Mouse (Mus musculus): ENCODE measurements around the gene Ssmem1. TPM values are rescaled to one million over a fixed set of nuclear protein-coding genes. Genes with fewer than 3 reads are reported as not detected.

Gene Ssmem1
- total RNA-seq (2021): under 1 TPM; 0.22 to 0.31 TPM

DNA sequence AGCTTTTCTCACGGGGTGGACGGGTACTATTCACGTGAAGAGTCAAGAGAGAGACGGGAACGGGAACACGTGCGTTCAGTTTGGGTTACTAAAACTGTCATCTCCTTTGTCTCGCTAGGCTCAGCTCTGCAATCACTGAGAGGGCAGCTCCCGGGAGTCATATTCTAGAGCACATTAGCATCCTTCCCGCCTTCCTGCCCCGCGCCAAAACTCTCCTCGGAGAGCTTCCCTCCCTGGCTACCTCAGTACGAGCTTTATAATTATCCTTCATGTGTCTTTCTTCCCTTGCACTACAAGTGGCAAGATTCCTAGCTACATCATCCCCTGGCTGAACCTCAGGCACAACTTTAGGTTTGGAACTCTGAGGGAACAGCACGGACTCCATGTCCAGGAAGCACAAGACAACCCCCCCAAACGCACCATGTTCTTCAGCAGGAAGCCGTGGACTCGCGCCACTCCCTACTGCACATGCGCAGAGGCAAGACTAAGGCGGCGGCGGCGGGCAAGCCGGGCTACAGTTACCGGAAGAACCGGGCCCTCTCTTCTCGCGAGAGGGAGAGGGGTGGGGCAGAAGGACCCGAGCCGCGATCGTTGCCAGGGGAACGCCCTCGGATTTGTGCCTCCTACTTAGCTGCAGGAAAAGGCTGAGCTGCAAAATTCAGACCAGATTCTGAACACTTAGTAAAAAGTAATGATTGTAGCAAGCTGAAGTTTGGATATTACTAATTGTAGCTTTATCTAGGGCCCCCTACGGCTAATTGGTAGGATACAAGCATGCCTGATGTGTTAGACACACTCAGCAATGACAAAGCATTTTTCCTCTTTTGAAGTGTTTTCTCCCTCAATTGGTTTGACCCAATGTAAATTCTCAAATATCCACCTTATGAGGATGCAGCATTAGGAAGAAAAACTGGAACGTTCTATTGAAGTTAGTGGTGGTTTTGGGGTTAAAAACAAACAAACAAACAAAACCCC is at the start of gene Ssmem1, which contains the start of gene Tmem209:
Gene Ssmem1 (plus strand): TSS at position 585 of the 975 bp plus-strand sequence.
Gene Tmem209 (minus strand): TSS at position 519 of the 975 bp plus-strand sequence.
- DNase-seq: peak; percentile 99
- intact Hi-C loops (cut with DNase I): loop anchor here (5.0 kb wide), 2 partner anchors 107 to 388 kb away; partner anchors contain the start of genes Copg2 and Klhdc10

GRCm38 (mm10) chr6:30460750-30461446 is 48.8 kb upstream of the Ssmem1 start:
- DNase-seq: peak; percentile 15 to 23

GRCm38 (mm10) chr6:30461755-30462344 is 47.8 kb upstream of the Ssmem1 start:
- intact Hi-C loops (cut with DNase I): loop anchor here (5.0 kb wide), 1 partner anchor 520 kb away; no protein-coding TSS in a partner anchor
- no peak for DNase-seq

More at GRCm38 (mm10) chr6:30460750-30461446, 48.8 kb upstream of the Ssmem1 start:
- intact Hi-C loops (cut with DNase I): loop anchor here (1.0 to 5.0 kb wide), 2 partner anchors 58 to 521 kb away; no protein-coding TSS in a partner anchor

DNA sequence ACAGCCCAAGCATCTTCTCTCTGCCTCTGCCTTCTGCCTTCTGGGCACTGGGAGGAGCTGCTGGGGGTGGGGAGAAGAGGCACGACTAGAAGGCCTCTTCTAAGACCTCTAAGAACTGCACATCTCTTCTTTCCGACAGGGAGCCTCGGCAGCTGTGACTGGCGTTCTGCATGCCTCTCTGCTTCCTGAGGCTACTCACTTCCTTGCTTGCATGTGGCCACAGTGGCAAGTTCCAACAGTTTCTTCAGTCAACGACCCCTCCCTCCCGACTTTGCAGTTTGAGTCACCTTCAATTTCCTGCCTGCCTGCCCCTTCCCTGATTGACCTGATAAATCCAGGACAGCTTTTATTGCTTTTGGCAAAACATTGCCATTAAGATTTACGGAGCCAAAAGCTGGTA is 46.8 kb upstream of the Ssmem1 start:
- DNase-seq: no peak
- intact Hi-C loops (cut with DNase I): loop anchor here (5.0 kb wide), 1 partner anchor 519 kb away; no protein-coding TSS in a partner anchor

DNA sequence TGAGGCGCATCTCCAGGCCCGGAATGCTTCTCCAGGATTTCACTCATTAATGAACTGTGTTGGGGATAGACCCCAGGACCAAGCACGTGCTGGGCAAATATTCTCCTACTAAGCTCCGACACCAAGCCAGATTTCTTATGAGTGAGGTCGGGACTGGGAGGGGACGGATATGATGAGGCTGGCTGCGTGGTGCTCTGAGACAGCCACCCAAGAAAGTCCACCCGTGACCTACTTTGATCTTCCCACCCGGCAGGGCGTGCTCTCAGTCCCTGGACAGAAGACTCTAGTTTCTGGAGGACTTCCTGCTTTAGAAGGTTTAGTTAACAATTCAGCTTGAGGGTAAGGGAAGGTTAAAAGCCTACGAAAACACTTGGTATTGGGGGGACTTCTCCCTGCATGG is 44.1 kb upstream of the Ssmem1 start:
- intact Hi-C loops (cut with DNase I): no loop called here
- no peak for DNase-seq

DNA sequence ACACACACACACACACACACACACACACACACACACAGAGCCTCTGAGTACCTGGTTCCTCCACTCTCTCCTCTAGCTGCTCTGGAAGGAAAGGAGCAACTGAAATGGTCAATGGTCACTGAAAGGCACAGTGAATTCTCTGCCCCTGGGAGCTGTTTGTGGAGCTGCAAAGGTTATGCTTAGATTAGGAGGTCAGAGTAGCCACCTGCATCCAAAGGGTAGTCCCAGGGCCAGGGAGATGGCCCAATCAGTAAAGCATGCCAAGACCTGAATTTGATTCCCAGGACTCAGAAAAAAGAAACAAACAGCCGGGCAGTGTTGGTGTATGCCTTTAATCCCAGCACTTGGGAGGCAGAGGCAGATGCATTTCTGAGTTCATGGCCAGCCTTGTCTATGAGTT is 41.6 kb upstream of the Ssmem1 start:
- intact Hi-C loops (cut with DNase I): no loop called here
- DNase-seq: no peak

GRCm38 (mm10) chr6:30468684-30469083 is 41.0 kb upstream of the Ssmem1 start:
- peak in 1 of 2 experiments; percentile 23 for DNase-seq
- intact Hi-C loops (cut with DNase I): no loop called here

- intact Hi-C loops (cut with DNase I): no loop called here
- no peak for DNase-seq
Measured at GRCm38 (mm10) chr6:30469370-30469769, 40.3 kb upstream of the Ssmem1 start.

GRCm38 (mm10) chr6:30471706-30472105 is 37.9 kb upstream of the Ssmem1 start:
- intact Hi-C loops (cut with DNase I): no loop called here

GRCm38 (mm10) chr6:30476025-30476765 is 33.5 kb upstream of the Ssmem1 start:
- intact Hi-C loops (cut with DNase I): no loop called here
- no peak for DNase-seq

More at GRCm38 (mm10) chr6:30471706-30472105, 37.9 kb upstream of the Ssmem1 start:
- DNase-seq: no peak

DNA sequence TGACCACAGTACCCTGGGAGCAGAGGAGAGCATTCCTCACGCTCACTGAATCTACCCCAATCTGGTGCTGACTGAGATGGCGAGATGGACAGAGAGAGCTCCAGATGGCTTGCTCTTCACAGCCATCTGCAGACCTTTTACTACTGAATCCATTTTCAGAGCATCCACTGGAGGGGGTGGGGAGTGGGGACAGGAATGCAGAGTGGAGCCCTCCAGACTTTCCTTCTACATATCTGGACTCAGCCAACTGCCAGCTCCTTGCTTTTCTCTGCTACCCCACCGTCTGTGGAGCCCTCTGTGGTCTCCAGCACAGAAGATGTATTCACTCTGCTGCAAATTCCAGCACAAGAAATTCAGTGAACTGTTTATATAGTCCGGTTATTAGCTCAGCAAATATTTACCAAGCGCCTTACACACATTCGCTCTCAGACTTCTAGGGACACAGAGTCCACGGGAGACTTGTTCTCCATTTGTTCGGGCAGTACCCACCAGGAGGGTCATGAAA is 32.4 kb upstream of the Ssmem1 start:
- no peak for DNase-seq
- intact Hi-C loops (cut with DNase I): no loop called here

- no peak for DNase-seq
- intact Hi-C loops (cut with DNase I): no loop called here
Measured at GRCm38 (mm10) chr6:30477784-30478183, 31.9 kb upstream of the Ssmem1 start.

DNA sequence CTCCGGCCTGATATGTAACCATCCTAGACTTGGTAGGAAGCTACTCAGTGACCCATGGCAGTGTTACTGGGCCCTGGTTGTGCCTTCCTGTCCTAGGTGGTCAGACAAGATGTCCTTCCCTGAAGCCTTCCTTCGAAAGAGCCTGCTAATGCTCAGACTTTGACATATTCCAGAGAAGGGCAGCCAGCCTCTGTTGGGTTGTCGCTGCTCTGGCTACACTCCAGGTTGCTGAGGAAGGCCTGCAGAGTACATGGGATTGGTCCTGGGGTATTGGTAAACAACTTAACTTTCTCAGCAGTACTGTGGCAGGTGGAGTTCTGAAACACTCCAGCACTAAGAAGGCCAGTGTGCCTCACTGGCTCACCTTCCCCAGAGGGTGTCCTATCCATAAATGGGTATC is 30.2 kb upstream of the Ssmem1 start:
- intact Hi-C loops (cut with DNase I): no loop called here
- no peak for DNase-seq

GRCm38 (mm10) chr6:30482908-30483307 is 26.7 kb upstream of the Ssmem1 start:
- DNase-seq: no peak
- intact Hi-C loops (cut with DNase I): no loop called here

- no peak for DNase-seq
- intact Hi-C loops (cut with DNase I): no loop called here
Measured at GRCm38 (mm10) chr6:30486504-30486903, 23.1 kb upstream of the Ssmem1 start.

GRCm38 (mm10) chr6:30499049-30499448 is 10.6 kb upstream of the Ssmem1 start:
- intact Hi-C loops (cut with DNase I): loop anchor here (2.0 kb wide), 1 partner anchor 14 kb away; no protein-coding TSS in a partner anchor
- no peak for DNase-seq

DNA sequence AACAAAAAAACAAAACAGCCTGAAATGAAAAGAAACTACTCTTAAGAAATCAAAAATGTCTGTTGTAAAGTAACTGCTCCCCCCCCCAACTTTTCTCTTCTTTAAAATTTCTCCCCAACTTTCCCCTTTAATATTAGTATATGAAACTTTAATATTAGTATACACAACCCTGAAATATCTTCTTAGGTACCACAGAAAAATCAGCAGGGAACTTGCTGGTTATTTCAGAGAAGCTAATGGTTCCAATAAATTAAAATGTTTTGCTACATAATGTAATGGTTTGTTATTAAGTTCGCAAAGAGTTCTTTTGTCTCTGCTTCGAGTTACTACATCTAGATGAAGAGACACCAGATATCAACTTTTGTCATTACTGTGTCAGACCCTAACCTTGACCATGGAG is 825 bp upstream of the Ssmem1 start:
- no peak for DNase-seq
- intact Hi-C loops (cut with DNase I): loop anchor here (5.0 kb wide), 1 partner anchor 107 kb away; the partner anchor contains the start of gene Klhdc10

- DNase-seq: peak; percentile 11 to 17
- intact Hi-C loops (cut with DNase I): loop anchor here (5.0 kb wide), 1 partner anchor 387 kb away; the partner anchor contains the start of gene Copg2
Measured at GRCm38 (mm10) chr6:30510291-30510690, 642 bp downstream of the Ssmem1 start.

GRCm38 (mm10) chr6:30514242-30514641 is 4.6 kb downstream of the Ssmem1 start:
- DNase-seq: no peak
- intact Hi-C loops (cut with DNase I): loop anchor here (5.0 kb wide), 1 partner anchor 383 kb away; the partner anchor contains the start of gene Copg2

All from heart, postnatal 36 days (tissue).